Mouse (Mus musculus): Measurements from ENCODE around the gene Nr1h4. TPM values are rescaled to one million over a fixed set of nuclear protein-coding genes. Genes with fewer than 3 reads are reported as not detected.

Gene Nr1h4
- polyA plus RNA-seq, 1 experiment: 0.08 TPM

DNA sequence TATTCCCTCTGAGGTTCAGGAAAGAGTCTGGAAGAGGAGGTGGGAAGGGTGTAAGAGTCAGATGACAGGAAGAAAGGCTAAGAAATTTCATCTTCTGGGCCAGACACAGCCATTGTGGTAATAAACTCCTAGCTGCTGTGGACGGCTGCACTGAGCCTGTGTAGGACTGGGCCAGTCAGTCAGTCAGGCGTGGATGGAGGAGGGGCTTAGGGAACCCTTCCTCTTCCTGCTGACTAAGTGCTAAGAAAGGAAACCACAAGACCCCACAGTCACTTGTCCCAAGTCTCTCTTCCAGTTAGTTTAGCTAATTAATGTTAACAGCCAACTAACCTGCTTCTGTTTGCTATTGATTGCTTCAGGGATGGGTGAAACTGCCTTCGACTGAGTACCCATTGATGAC, 117.9 kb downstream of the Nr1h4 start:
- WGBS: 30% methylated on average over 3 of the region's 3 CpGs
- peaks cover 4% of the 10 kb centered on the region; the same call in 1 of the 2 replicates for H3K36me3 ChIP-seq (ENCODE audit: control insufficient read depth, insufficient read depth, low read length)
- TF ChIP-seq CTCF (IDR thresholded peaks at IDR 0.05; ENCODE audit: extremely low read depth, insufficient read depth, insufficient read length, insufficient replicate concordance): no peak

DNA sequence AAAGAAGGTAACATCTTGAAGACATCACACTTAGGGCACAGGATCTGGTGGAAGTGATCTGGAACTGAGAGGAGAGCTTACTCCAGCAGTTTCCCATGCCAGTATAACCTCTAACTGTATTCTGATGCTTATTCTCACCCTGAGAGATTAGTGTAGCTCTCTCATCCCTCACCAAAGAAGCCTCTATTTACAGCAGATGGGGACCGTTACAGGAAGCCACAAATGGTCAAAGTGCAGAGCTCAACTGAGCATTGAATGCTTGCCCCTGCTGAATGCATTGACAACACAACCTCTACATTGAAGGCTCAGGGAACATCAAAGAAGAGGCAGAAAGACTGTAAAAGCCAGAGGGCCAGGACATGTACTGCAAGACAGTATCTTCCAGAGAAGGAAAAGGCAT, 125.8 kb downstream of the Nr1h4 start:
- WGBS: 20% methylated on average over 1 of the region's 1 CpGs
- TF ChIP-seq POLR2A (IDR thresholded peaks at IDR 0.05; ENCODE audit: low read depth, low read length) (no peak), CTCF (IDR thresholded peaks at IDR 0.05; ENCODE audit: extremely low read depth, insufficient read depth, insufficient read length, insufficient replicate concordance) (no peak)
- H3K4me3 ChIP-seq (ENCODE audit: extremely low read depth, insufficient read depth, insufficient read length): no peak overlapping the region
- DNase-seq (ENCODE audit: low read depth in 1 of 2, low spot score in 2 of 2): no peak
- H3K27me3 ChIP-seq (ENCODE audit: control insufficient read depth, insufficient read depth, low read length): no peaks in the 10 kb centered on the region
- H3K4me1 ChIP-seq (ENCODE audit: control insufficient read depth, insufficient read depth, insufficient read length): peaks cover 4% of the 10 kb centered on the region; the same call in 1 of the 2 replicates
- H3K36me3 ChIP-seq (ENCODE audit: control insufficient read depth, insufficient read depth, low read length): no peaks in the 10 kb centered on the region
- no peak overlapping the region for H3K27ac ChIP-seq (ENCODE audit: insufficient read depth, low read length)

More for the DNA sequence above, 117.9 kb downstream of the Nr1h4 start:
- Histone ChIP-seq H3K27ac (ENCODE audit: insufficient read depth, low read length) (no peak overlapping the region), H3K4me1 (ENCODE audit: control insufficient read depth, insufficient read depth, insufficient read length) (no peaks in the 10 kb centered on the region), H3K4me3 (ENCODE audit: extremely low read depth, insufficient read depth, insufficient read length) (no peak overlapping the region), H3K27me3 (ENCODE audit: control insufficient read depth, insufficient read depth, low read length) (no peaks in the 10 kb centered on the region)
- no peak for DNase-seq (ENCODE audit: low read depth in 1 of 2, low spot score in 2 of 2)

DNA sequence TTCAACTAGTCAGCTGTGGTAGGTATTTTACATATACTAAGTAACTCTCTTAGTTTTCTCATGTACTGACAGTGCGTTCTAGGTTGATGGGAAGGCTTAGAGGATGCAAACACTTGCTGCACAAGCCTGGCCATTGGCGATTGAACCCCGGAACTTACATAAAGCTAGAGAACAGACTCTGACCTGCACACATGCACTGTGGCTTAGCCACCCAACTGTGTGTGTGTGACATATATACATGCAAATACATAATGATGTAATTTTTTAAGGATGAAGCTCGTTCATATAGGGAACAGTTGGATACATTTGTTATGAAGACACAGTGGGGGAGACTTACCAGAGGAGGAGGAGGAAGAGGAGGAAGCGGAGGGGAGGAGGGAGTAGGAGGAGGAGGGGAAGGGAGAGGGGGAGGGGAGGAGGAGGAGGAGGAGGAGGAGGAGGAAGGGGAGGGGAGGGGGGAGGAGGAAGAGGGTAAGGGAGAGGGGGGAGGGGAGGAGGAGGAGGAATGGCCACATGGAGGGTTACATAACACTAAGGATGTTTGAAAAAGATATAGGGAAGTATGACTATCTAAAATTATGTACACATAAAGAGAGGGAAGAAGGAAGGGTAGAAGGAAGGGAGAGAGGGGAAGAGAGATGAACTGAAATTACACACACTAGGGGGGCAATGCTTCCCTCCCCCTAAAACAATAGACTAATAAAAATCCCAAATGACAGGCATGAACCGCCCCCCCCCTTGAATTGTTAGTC, 126.5 kb downstream of the Nr1h4 start:
- peaks cover 4% of the 10 kb centered on the region; the same call in 1 of the 2 replicates for H3K4me1 ChIP-seq (ENCODE audit: control insufficient read depth, insufficient read depth, insufficient read length)
- TF ChIP-seq POLR2A (IDR thresholded peaks at IDR 0.05; ENCODE audit: low read depth, low read length): no peak
- TF ChIP-seq CTCF (IDR thresholded peaks at IDR 0.05; ENCODE audit: extremely low read depth, insufficient read depth, insufficient read length, insufficient replicate concordance): no peak
- H3K36me3 ChIP-seq (ENCODE audit: control insufficient read depth, insufficient read depth, low read length): no peaks in the 10 kb centered on the region
- no peak for DNase-seq (ENCODE audit: low read depth in 1 of 2, low spot score in 2 of 2)
- no peaks in the 10 kb centered on the region for H3K27me3 ChIP-seq (ENCODE audit: control insufficient read depth, insufficient read depth, low read length)
- 35% methylated on average over 5 of the region's 6 CpGs for WGBS
- H3K27ac ChIP-seq (ENCODE audit: insufficient read depth, low read length): no peak overlapping the region
- no peak overlapping the region for H3K4me3 ChIP-seq (ENCODE audit: extremely low read depth, insufficient read depth, insufficient read length)

DNA sequence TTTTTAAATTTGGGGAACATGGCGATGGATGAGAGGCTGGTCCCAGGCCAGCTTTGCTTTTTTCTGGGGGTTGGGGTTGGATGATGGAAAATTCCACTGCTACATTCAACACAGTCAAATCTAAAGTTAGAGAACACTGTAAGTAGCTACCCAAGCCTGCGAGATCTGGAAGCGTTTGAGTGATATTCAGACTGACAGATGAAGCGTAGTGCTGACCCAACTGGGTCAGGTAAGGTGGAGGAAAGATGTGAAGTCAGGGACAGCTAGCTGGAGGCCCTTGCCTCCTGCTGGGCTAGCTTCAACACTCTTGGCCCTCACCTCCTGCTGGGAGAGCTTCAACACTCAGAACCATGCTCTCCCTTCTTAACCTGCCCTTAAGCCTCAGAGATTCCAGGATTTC, 128.4 kb downstream of the Nr1h4 start:
- DNase-seq (ENCODE audit: low read depth in 1 of 2, low spot score in 2 of 2): no peak

More for the DNA sequence above, 128.4 kb downstream of the Nr1h4 start:
- TF ChIP-seq CTCF (IDR thresholded peaks at IDR 0.05; ENCODE audit: extremely low read depth, insufficient read depth, insufficient read length, insufficient replicate concordance): no peak
- Histone ChIP-seq H3K4me3 (ENCODE audit: extremely low read depth, insufficient read depth, insufficient read length) (no peak overlapping the region), H3K27me3 (ENCODE audit: control insufficient read depth, insufficient read depth, low read length) (no peaks in the 10 kb centered on the region), H3K4me1 (ENCODE audit: control insufficient read depth, insufficient read depth, insufficient read length) (peaks cover 4% of the 10 kb centered on the region; the same call in 1 of the 2 replicates), H3K27ac (ENCODE audit: insufficient read depth, low read length) (no peak overlapping the region), H3K36me3 (ENCODE audit: control insufficient read depth, insufficient read depth, low read length) (no peaks in the 10 kb centered on the region)
- WGBS: 95% methylated on average over 4 of the region's 4 CpGs

Other genes with a start within 250 kb of the Nr1h4 start
- gene Ano4, start 188.8 kb downstream of the Nr1h4 start, polyA plus RNA-seq (2012; rRNA removed): not detected in 2 replicates
- gene Gas2l3, start 89.6 kb downstream of the Nr1h4 start, polyA plus RNA-seq (2012; rRNA removed): 0.40 and 0.56 TPM in 2 replicates
- not detected in 2 replicates for gene Slc17a8, start 87.7 kb upstream of the Nr1h4 start, polyA plus RNA-seq (2012; rRNA removed)
- gene Scyl2, start 152.7 kb upstream of the Nr1h4 start, polyA plus RNA-seq (2012; rRNA removed): 7.3 and 7.6 TPM in 2 replicates
- 0.74 and 1.3 TPM in 2 replicates for gene Actr6, start 198.7 kb upstream of the Nr1h4 start, polyA plus RNA-seq (2012; rRNA removed)
- gene Uhrf1bp1l, start 211.4 kb upstream of the Nr1h4 start, polyA plus RNA-seq (2012; rRNA removed): 8.7 and 11.1 TPM in 2 replicates

All from spleen, adult 2 months (tissue).